Mouse (Mus musculus) liver, embryonic 13.5 days (tissue): ENCODE measurements at regions not wholly inside any gene's neighbourhood (a gene's known extent, or its start where the extent isn't known, plus 50 kb on each side); places are given as distances from the start of the nearest gene placed in this dataset.

ENCODE experiments used
- ATAC-seq: fragments of 200-750 bp; cut with Nextera tagmentation; 2 replicates; pipeline ENCODE4 v1.8.0; 2017; ENCODE audit warnings: low read depth, mild to moderate bottlenecking, moderate number of reproducible peaks, moderate library complexity
- DNase-seq: peaks from one replicate; pipeline ENCODE4 v3.0.0; 2022
- H3K27ac ChIP-seq: fragments of 300-500 bp; sonication (generic); 2 replicates; pipeline ENCODE4 v1.5.1; 2015; ENCODE audit warnings: moderate library complexity, mild to moderate bottlenecking, inconsistent platforms
- H3K27me3 ChIP-seq: fragments of 300-500 bp; sonication (generic); 2 replicates; pipeline ENCODE4 v1.6.1; 2015; ENCODE audit warnings: mild to moderate bottlenecking, inconsistent platforms
- H3K36me3 ChIP-seq: fragments of 300-500 bp; sonication (generic); 2 replicates; pipeline ENCODE4 v1.6.1; 2015; ENCODE audit warnings: mild to moderate bottlenecking, inconsistent platforms
- H3K4me1 ChIP-seq: fragments of 300-500 bp; sonication (generic); replicated peaks from 2 replicates; pipeline ENCODE4 v1.6.1; 2015; ENCODE audit warnings: inconsistent platforms
- H3K4me2 ChIP-seq: fragments of 300-500 bp; sonication (generic); 2 replicates; pipeline ENCODE4 v1.6.1; 2015; ENCODE audit warnings: inconsistent platforms, mild to moderate bottlenecking, moderate library complexity
- H3K4me3 ChIP-seq: fragments of 300-500 bp; sonication (generic); replicated peaks from 2 replicates; pipeline ENCODE4 v1.5.1; 2015; ENCODE audit warnings: mild to moderate bottlenecking, inconsistent platforms
- H3K9ac ChIP-seq: fragments of 300-500 bp; sonication (generic); 2 replicates; pipeline ENCODE4 v1.6.1; 2015; ENCODE audit warnings: mild to moderate bottlenecking, inconsistent platforms
- H3K9me3 ChIP-seq: fragments of 300-500 bp; sonication (generic); replicated peaks from 2 replicates; pipeline ENCODE4 v1.6.1; 2016; ENCODE audit warnings: inconsistent platforms
- WGBS: fragments of 180-500 bp; shearing (Covaris S2); methylation state at CpG from one replicate; pipeline ENCODE4 v1.1.7; 2015; ENCODE audit not compliant: insufficient replicate concordance; 5-methylcytosine and 5-hydroxymethylcytosine counted together

DNA sequence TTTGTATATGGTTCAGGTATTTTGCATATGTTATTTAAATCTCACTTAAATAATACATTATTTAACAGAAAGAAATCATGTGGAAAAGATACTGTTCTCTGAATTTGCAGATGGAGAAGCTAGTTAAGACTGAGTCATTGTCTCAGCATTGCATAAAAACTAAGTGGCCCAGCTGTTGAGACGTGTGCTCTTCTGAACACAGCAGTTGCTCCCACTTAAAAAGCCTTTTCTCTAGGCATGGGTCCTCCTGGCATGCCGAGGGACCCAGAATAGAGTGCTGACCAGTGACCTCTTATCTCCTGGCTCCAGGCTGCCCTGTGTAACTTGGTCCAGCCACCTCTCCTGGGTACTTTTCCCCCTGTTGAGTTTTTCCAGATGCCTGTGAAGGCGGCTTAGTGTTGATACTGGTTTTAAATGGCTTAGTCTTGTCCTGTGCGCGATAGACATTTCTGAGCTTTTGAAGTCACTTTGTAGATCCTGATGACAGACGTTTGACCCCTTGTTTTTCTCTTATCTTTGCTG lies 312.2 kb downstream of the Plpp3 start:
- Histone ChIP-seq H3K36me3 (no peaks in the 10 kb centered on the region), H3K9ac (no peak overlapping the region), H3K27me3 (no peaks in the 10 kb centered on the region), H3K27ac (no peak overlapping the region), H3K4me3 (no peak overlapping the region), H3K9me3 (no peaks in the 10 kb centered on the region), H3K4me2 (no peak overlapping the region), H3K4me1 (no peaks in the 10 kb centered on the region)
- DNase-seq (no peak), ATAC-seq (no peak)
- 49% methylated on average over 6 of the region's 6 CpGs for WGBS

DNA sequence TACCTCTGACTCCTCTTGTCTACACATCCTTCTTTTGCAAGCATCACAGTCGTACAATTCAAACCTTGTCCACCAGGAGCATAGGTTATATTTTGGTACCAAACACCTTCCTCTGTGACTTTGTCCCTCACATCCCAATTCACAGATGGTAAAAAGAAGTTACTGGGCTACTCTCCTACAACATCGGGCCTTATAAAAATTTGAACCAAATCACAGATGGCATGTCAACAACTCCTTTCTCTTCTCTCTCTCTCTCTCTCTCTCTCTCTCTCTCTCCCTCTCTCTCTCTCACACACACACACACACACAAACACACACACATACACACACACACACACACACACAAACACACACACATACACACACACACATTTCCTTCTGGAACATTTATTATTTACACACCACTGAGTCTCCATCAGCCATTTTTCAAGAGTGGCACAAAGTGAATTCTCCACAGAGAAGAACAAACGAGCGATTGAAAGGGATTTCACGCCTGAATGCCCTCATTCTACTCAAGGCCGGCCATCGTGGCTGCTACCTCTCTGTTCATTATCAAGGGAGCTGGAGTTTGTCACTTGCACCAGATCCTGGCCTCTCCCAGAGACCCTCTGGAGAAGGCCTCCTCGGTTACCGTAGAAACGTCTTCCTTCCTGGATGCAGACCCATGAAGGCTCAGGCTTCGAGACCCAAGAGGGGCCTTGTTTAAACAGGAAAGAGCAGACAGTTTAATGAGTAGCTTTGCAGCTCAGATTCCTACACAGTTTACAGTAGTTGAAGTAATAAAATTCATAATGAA lies 314.7 kb upstream of the Gm12728 start:
- Histone ChIP-seq H3K4me2 (no peak overlapping the region), H3K4me3 (no peak overlapping the region), H3K27ac (no peak overlapping the region), H3K4me1 (no peaks in the 10 kb centered on the region), H3K9me3 (no peaks in the 10 kb centered on the region), H3K27me3 (no peaks in the 10 kb centered on the region), H3K9ac (no peak overlapping the region), H3K36me3 (no peaks in the 10 kb centered on the region)
- ATAC-seq: no peak
- DNase-seq: no peak
- 53% methylated on average over 11 of the region's 11 CpGs for WGBS

DNA sequence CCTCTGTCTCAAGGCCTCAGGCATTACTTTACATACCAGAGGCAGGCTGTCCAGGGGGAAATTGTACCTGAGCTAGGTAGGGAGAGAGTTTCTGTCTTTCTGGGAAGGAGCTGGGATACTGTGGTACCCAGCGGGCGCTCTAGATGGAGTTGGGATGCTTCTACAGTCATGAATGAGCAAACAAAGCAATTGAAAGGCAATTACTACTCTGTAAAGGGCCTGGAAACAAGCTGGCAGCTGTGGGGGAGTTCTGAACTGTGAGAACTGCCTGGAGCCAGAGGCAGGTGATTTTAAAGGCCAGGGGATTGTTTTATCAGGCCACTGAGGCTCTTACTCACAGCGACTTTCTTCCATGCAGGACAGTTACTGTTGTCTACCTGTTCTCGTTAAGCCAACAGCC lies 313.3 kb upstream of the Gm12728 start:
- WGBS: 72% methylated on average over 4 of the region's 4 CpGs
- DNase-seq (no peak), ATAC-seq (no peak)
- H3K4me1 ChIP-seq: no peaks in the 10 kb centered on the region
- no peak overlapping the region for H3K9ac ChIP-seq
- no peak overlapping the region for H3K27ac ChIP-seq
- H3K4me2 ChIP-seq: no peak overlapping the region
- no peaks in the 10 kb centered on the region for H3K36me3 ChIP-seq
- no peak overlapping the region for H3K4me3 ChIP-seq
- no peaks in the 10 kb centered on the region for H3K9me3 ChIP-seq
- H3K27me3 ChIP-seq: no peaks in the 10 kb centered on the region

DNA sequence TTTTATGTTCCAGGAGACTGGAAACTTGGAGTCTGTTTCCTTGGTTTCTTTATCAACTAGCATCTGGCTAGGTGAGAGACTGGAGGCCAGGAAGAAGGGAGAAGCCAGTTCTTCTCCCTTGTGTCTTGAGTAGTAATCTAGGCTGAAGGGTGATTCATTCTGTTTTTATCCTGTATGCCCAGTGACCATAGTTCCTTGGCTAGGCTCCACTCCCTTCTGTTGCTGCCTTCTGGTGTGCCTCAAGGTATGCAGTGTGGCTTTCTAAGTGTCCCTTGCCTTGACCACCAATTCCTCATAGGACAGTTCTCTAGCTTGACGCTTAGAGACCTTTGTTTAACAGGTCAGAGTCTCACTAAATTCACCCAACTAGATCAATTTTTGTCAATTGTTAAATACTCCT lies 303.3 kb upstream of the Gm12728 start:
- DNase-seq (no peak), ATAC-seq (no peak)
- Histone ChIP-seq H3K27me3 (no peaks in the 10 kb centered on the region), H3K36me3 (no peaks in the 10 kb centered on the region), H3K4me2 (no peak overlapping the region), H3K4me3 (no peak overlapping the region), H3K4me1 (no peaks in the 10 kb centered on the region), H3K9me3 (no peaks in the 10 kb centered on the region), H3K9ac (no peak overlapping the region), H3K27ac (no peak overlapping the region)
- 62% methylated on average over 1 of the region's 1 CpGs for WGBS

DNA sequence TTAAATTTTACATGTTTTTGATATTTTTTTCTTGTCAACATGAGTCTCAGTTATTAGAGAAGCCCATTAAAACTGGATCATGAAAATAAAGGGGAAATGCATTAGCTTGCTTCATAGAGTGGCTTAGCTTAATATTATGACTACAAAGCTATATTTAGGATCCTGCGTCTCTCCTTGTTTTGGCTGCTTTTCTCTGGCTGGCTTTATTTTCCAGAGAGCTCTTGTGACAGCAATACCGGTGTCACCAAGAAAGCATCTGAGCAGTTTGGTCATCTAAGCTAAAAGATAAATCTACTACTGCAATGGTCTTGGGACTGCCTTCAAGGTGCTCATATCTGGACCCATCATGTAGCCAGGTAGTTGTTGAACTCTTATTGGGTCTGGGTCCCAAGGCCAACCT lies 293.5 kb upstream of the Gm12728 start:
- Histone ChIP-seq H3K4me2 (no peak overlapping the region), H3K4me3 (no peak overlapping the region), H3K27me3 (no peaks in the 10 kb centered on the region), H3K4me1 (no peaks in the 10 kb centered on the region), H3K9me3 (no peaks in the 10 kb centered on the region), H3K27ac (no peak overlapping the region), H3K36me3 (no peaks in the 10 kb centered on the region), H3K9ac (no peak overlapping the region)
- WGBS: 74% methylated on average over 2 of the region's 2 CpGs
- DNase-seq: no peak
- no peak for ATAC-seq

DNA sequence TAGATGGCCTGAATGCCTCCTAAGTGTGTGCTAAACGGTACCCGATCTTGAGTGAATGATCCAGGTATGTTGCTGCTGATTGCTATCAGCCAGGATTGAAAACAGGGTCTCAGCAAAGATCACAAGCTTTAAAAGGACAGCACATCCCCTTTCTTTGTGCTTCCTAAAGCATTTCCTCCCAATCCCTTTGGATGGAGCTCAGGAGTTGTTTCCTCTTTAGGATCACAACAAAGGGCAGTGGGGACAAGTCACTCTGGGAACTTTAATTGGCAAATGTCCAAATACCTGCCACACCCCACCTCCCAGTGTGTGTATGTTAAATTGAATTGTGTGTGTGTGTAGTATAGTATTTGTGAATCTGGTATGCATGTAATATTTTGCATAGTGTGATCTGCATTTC lies 283.5 kb upstream of the Gm12728 start:
- H3K4me3 ChIP-seq: no peak overlapping the region
- WGBS: 50% methylated on average over 2 of the region's 2 CpGs
- DNase-seq: no peak

DNA sequence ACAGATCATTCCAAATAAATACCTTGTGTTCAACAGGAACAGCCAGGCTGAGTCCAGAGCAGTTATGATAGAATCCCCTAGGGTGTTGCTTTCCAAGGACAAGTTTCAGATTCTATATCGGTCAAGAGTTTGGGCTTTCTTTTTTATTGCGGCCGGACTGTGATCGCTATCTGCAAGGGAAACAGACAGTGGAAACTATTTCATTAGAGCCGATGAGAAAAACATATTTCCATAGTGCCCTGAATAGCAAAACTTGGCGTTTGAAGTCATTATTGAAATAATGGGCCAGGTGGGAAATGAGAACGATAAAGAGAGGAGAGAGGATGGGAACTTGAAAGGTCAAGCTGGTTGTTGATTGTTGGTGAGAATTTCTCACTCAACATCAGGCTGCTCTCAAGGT lies 282.4 kb upstream of the Gm12728 start:
- no peak overlapping the region for H3K9ac ChIP-seq
- no peak for ATAC-seq
- no peaks in the 10 kb centered on the region for H3K36me3 ChIP-seq
- no peak overlapping the region for H3K27ac ChIP-seq
- WGBS: 75% methylated on average over 7 of the region's 7 CpGs
- DNase-seq: no peak
- no peak overlapping the region for H3K4me2 ChIP-seq
- no peaks in the 10 kb centered on the region for H3K4me1 ChIP-seq
- no peaks in the 10 kb centered on the region for H3K9me3 ChIP-seq
- H3K4me3 ChIP-seq: no peak overlapping the region
- no peaks in the 10 kb centered on the region for H3K27me3 ChIP-seq

More for the DNA sequence above, 283.5 kb upstream of the Gm12728 start:
- no peak for ATAC-seq
- H3K9me3 ChIP-seq: no peaks in the 10 kb centered on the region
- H3K4me1 ChIP-seq: no peaks in the 10 kb centered on the region
- no peak overlapping the region for H3K9ac ChIP-seq
- no peaks in the 10 kb centered on the region for H3K36me3 ChIP-seq
- H3K4me2 ChIP-seq: no peak overlapping the region
- no peaks in the 10 kb centered on the region for H3K27me3 ChIP-seq
- H3K27ac ChIP-seq: no peak overlapping the region

DNA sequence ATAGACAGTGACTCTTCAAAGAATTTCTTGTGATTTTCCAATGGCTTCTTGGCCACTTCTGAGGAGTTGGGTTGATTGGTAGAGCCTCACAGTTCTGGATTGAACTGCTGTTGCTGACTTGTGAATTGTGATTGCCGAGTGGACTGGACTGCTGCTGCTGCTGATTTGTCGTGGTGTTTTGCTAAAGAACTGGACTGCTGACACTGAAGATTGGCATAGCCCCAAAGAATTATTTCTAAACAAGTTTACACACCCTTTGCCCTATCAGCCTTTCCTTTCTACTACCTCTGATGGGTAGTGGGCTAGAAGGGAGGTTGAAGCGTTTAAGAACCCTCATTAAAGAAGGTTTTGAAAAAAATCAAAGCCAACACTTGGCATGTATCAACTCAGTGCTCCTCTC lies 280.6 kb upstream of the Gm12728 start:
- H3K4me1 ChIP-seq: no peaks in the 10 kb centered on the region
- no peak for ATAC-seq
- no peak for DNase-seq
- H3K27me3 ChIP-seq: no peaks in the 10 kb centered on the region
- no peaks in the 10 kb centered on the region for H3K9me3 ChIP-seq
- 67% methylated on average over 3 of the region's 3 CpGs for WGBS
- no peak overlapping the region for H3K9ac ChIP-seq
- H3K27ac ChIP-seq: no peak overlapping the region
- no peaks in the 10 kb centered on the region for H3K36me3 ChIP-seq
- no peak overlapping the region for H3K4me2 ChIP-seq
- no peak overlapping the region for H3K4me3 ChIP-seq

DNA sequence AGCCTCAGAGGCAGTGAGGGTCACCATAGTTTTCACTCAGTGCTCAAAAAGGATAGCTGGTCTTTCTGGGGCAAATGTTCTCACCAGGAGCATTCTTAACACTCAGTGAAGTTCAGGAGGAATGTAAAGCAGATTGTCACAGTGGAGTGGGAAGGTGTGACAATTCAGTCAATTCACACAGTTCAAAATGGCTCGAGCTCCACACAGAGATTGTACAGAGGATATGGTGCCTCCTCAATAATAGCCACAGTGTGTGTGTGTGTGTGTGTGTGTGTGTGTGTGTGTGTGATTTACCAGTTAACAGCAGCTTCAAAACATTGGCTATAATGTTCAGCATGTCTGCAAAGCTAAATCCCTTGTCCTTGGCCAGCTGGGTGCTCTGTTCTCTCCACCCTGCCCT lies 279.3 kb upstream of the Gm12728 start:
- H3K9me3 ChIP-seq: no peaks in the 10 kb centered on the region
- no peaks in the 10 kb centered on the region for H3K36me3 ChIP-seq
- ATAC-seq (no peak), DNase-seq (no peak)
- H3K4me1 ChIP-seq: no peaks in the 10 kb centered on the region
- no peak overlapping the region for H3K4me3 ChIP-seq
- no peak overlapping the region for H3K9ac ChIP-seq
- H3K4me2 ChIP-seq: no peak overlapping the region
- no peaks in the 10 kb centered on the region for H3K27me3 ChIP-seq
- no peak overlapping the region for H3K27ac ChIP-seq
- 26% methylated on average over 1 of the region's 1 CpGs for WGBS

DNA sequence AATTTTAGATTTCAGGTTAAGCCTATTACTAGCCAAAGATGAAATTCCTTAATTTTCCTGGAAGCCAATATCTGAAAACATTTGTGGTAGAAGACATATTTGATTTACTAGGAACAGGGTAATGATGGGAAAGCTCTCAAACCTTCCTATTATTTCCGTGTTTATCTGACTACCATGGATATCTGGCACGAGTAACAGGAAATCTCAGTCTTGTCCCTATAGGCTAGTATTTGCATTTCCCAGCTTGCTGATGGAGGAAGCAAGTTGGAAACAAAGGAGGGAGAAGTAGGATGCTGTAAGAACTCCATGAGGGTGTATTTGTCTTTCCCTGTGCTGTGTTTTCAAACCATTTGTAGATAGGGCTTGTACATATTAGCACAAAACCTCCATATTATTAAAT lies 264.5 kb upstream of the Gm12728 start:
- no peak overlapping the region for H3K27ac ChIP-seq
- 43% methylated on average over 2 of the region's 2 CpGs for WGBS
- DNase-seq: no peak

DNA sequence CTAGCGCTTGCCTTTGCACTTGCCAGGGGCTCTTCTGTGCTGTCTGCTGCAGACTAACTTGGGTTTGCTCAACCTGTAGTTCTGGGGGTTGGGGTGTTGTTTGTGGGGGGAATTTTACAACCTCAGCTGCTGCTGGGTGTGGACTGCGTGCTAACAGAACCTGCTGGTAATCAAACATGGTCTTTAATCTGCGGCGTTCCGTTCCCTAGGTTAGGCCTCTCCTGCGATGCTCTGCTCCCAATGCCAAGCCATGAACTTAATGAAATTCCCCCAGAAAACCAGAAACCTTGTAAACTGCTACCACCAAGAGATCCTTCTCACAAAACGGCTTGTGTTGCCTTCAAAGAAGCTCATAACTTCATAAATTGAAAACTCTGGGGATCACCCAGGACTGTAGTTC lies 262.9 kb upstream of the Gm12728 start:
- no peak overlapping the region for H3K27ac ChIP-seq
- H3K9ac ChIP-seq: no peak overlapping the region
- H3K4me1 ChIP-seq: no peaks in the 10 kb centered on the region
- H3K27me3 ChIP-seq: no peaks in the 10 kb centered on the region
- no peak overlapping the region for H3K4me2 ChIP-seq
- no peak for ATAC-seq
- 69% methylated on average over 7 of the region's 7 CpGs for WGBS
- H3K9me3 ChIP-seq: no peaks in the 10 kb centered on the region
- no peak for DNase-seq
- H3K4me3 ChIP-seq: no peak overlapping the region
- H3K36me3 ChIP-seq: no peaks in the 10 kb centered on the region

More for the DNA sequence above, 264.5 kb upstream of the Gm12728 start:
- H3K4me1 ChIP-seq: no peaks in the 10 kb centered on the region
- H3K36me3 ChIP-seq: no peaks in the 10 kb centered on the region
- ATAC-seq: no peak
- no peaks in the 10 kb centered on the region for H3K27me3 ChIP-seq
- no peak overlapping the region for H3K4me3 ChIP-seq
- H3K9me3 ChIP-seq: no peaks in the 10 kb centered on the region
- H3K9ac ChIP-seq: no peak overlapping the region
- no peak overlapping the region for H3K4me2 ChIP-seq

DNA sequence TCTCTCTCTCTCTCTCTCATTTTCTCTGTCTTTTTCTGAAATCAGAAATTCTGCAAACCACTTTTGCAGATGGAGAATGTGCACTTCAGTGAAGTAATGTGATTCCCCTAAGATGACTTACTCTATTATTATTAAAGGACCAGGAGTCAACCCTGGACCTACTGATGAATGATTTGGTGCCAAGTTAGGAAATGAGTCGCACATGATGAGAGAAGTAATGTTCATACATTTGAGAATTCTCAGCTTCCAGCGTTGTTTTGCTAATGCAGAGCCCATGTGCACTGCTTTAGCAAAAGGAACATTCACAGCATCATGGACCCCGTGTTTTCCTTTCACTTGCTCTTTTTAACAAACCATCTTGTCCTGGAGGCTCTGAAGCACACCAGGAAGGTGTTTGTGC lies 262.4 kb upstream of the Gm12728 start:
- Histone ChIP-seq H3K9ac (no peak overlapping the region), H3K4me3 (no peak overlapping the region), H3K27me3 (no peaks in the 10 kb centered on the region), H3K27ac (no peak overlapping the region), H3K4me1 (no peaks in the 10 kb centered on the region), H3K9me3 (no peaks in the 10 kb centered on the region), H3K36me3 (no peaks in the 10 kb centered on the region), H3K4me2 (no peak overlapping the region)
- no peak for ATAC-seq
- no peak for DNase-seq
- 58% methylated on average over 3 of the region's 3 CpGs for WGBS
